Mouse (Mus musculus) kidney, embryonic 16.5 days (tissue): ENCODE measurements around the gene Rbfox2. TPM values are rescaled to one million over a fixed set of nuclear protein-coding genes. Genes with fewer than 3 reads are reported as not detected.
"Not testable (repeated sequence)": the region's sequence is repeated elsewhere in the genome, so short reads cannot be mapped to it uniquely, and the experiment has no call there.

ENCODE experiments used
- ATAC-seq: fragments of 200-750 bp; cut with Nextera tagmentation; 2 replicates; pipeline ENCODE4 v1.8.0; 2017; ENCODE audit warnings: moderate TSS enrichment; ENCODE audit not compliant: low FRiP score, low TSS enrichment
- H3K27ac ChIP-seq: fragments of 300-500 bp; sonication (generic); 2 replicates; pipeline ENCODE4 v1.5.1; 2014; ENCODE audit warnings: low read length
- H3K27me3 ChIP-seq: fragments of 300-500 bp; sonication (generic); 2 replicates; pipeline ENCODE4 v1.6.1; 2014; ENCODE audit warnings: low read length, control low read depth, mixed read lengths; ENCODE audit not compliant: insufficient read depth
- H3K36me3 ChIP-seq: fragments of 300-500 bp; sonication (generic); 2 replicates; pipeline ENCODE4 v1.6.1; 2014; ENCODE audit warnings: low read length, control low read depth, mixed read lengths; ENCODE audit not compliant: insufficient read depth
- H3K4me1 ChIP-seq: fragments of 300-500 bp; sonication (generic); 2 replicates; pipeline ENCODE4 v1.6.1; 2014; ENCODE audit warnings: low read length, control low read depth, mixed read lengths; ENCODE audit not compliant: insufficient read depth
- H3K4me2 ChIP-seq: fragments of 300-500 bp; sonication (generic); replicated peaks from 2 replicates; pipeline ENCODE4 v1.6.1; 2014; ENCODE audit warnings: low read depth, low read length
- H3K4me3 ChIP-seq: fragments of 300-500 bp; sonication (generic); 2 replicates; pipeline ENCODE4 v1.5.1; 2014; ENCODE audit warnings: mild to moderate bottlenecking, low read length
- H3K9ac ChIP-seq: fragments of 300-500 bp; sonication (generic); replicated peaks from 2 replicates; pipeline ENCODE4 v1.6.1; 2014; ENCODE audit warnings: low read length
- H3K9me3 ChIP-seq: fragments of 300-500 bp; sonication (generic); 2 replicates; pipeline ENCODE4 v1.6.1; 2016; ENCODE audit warnings: low read length, control low read depth
- WGBS: fragments of 180-500 bp; shearing (Covaris S2); extraction: QIAGEN DNeasy Blood & Tissue Kit; methylation state at CpG from one replicate; pipeline ENCODE4 v1.1.7; 2014; 5-methylcytosine and 5-hydroxymethylcytosine counted together
- polyA plus RNA-seq: library from polyadenylated mRNA; unstranded; fragments of >200 nt; fragmentation: Nextera tagmentation; extraction: Ambion mirVana; gene quantifications from 2 replicates; pipeline ENCODE4 v1.2.1, GENCODE M21; 2015

Rbfox2 gene
- polyA plus RNA-seq, 1 experiment from 2014 or later, result 49.1 TPM

GRCm38 (mm10) chr15:77343527-77344091 lies 36.8 kb upstream of the Rbfox2 start:
- WGBS, result 2% methylated on average over 13 of the region's 13 CpGs
- peaks cover 28% of the 10 kb centered on the region for H3K4me1 ChIP-seq
- no peaks in the 10 kb centered on the region for H3K27me3 ChIP-seq
- H3K36me3 ChIP-seq, result no peaks in the 10 kb centered on the region
- H3K4me3 ChIP-seq, result peak overlapping the region; percentile 17
- peak overlapping the region; percentile 53 for H3K9ac ChIP-seq
- ATAC-seq, result peak; percentile 77
- no peaks in the 10 kb centered on the region for H3K9me3 ChIP-seq
- peak overlapping the region; percentile 64 for H3K27ac ChIP-seq
- H3K4me2 ChIP-seq, result peak overlapping the region; percentile 57

- ATAC-seq, result no peak
- peaks cover 32% of the 10 kb centered on the region for H3K4me1 ChIP-seq
- no peaks in the 10 kb centered on the region for H3K36me3 ChIP-seq
- H3K4me2 ChIP-seq, result peak overlapping the region; percentile 57
- H3K27ac ChIP-seq, result peak overlapping the region; percentile 64
- no peaks in the 10 kb centered on the region for H3K9me3 ChIP-seq
- H3K4me3 ChIP-seq, result peak overlapping the region; percentile 17
- H3K9ac ChIP-seq, result peak overlapping the region; percentile 53
- no peaks in the 10 kb centered on the region for H3K27me3 ChIP-seq
- whole genome bisulfite sequencing, result 26% methylated on average over 18 of the region's 18 CpGs
These were observed 36.2 kb upstream of the Rbfox2 start for GRCm38 (mm10) chr15:77342962-77343526.

DNA sequence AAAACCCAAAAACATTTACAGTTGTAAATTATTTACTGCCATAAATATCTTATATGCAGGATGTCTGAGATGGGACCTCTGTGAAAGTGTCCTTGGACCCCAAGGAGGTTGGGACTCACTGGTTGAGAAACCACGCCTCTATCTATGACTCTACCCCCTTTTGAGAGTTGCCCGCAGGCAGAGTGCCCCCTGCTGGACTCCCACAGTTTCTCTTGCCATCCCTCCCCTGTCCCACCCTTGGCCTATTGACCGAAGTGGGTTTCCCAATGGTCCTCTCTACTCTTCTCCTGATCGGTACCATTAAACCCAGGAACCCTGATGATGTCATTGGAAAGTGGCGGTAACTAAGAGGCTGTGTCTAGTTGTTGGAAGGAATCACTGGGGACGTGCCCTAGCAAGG lies 35.2 kb upstream of the Rbfox2 start:
- no peak overlapping the region for H3K4me2 ChIP-seq
- H3K4me3 ChIP-seq, result no peak overlapping the region
- no peak for ATAC-seq
- H3K4me1 ChIP-seq, result peaks cover 36% of the 10 kb centered on the region
- H3K9ac ChIP-seq, result no peak overlapping the region
- no peaks in the 10 kb centered on the region for H3K36me3 ChIP-seq
- no peak overlapping the region for H3K27ac ChIP-seq
- WGBS, result 87% methylated on average over 6 of the region's 6 CpGs
- H3K9me3 ChIP-seq, result no peaks in the 10 kb centered on the region
- no peaks in the 10 kb centered on the region for H3K27me3 ChIP-seq

- Histone ChIP-seq H3K27me3 (no peaks in the 10 kb centered on the region), H3K4me2 (no peak overlapping the region), H3K4me1 (peaks cover 47% of the 10 kb centered on the region), H3K4me3 (no peak overlapping the region), H3K36me3 (no peaks in the 10 kb centered on the region), H3K9ac (no peak overlapping the region), H3K9me3 (no peaks in the 10 kb centered on the region), H3K27ac (no peak overlapping the region)
- no peak for ATAC-seq
These were observed 33.8 kb upstream of the Rbfox2 start for GRCm38 (mm10) chr15:77340581-77340980.

GRCm38 (mm10) chr15:77338924-77339429 lies 32.2 kb upstream of the Rbfox2 start:
- H3K9me3 ChIP-seq, result no peaks in the 10 kb centered on the region
- no peak for ATAC-seq
- H3K27me3 ChIP-seq, result no peaks in the 10 kb centered on the region
- no peak overlapping the region for H3K4me2 ChIP-seq
- 21% methylated on average over 8 of the region's 8 CpGs for WGBS
- H3K4me3 ChIP-seq, result no peak overlapping the region
- H3K4me1 ChIP-seq, result peaks cover 37% of the 10 kb centered on the region
- peak overlapping the region; percentile 27 for H3K27ac ChIP-seq
- no peaks in the 10 kb centered on the region for H3K36me3 ChIP-seq
- no peak overlapping the region for H3K9ac ChIP-seq

- no peaks in the 10 kb centered on the region for H3K36me3 ChIP-seq
- H3K4me3 ChIP-seq, result no peak overlapping the region
- no peaks in the 10 kb centered on the region for H3K9me3 ChIP-seq
- no peaks in the 10 kb centered on the region for H3K27me3 ChIP-seq
- WGBS, result 44% methylated on average over 7 of the region's 7 CpGs
- H3K4me1 ChIP-seq, result peaks cover 32% of the 10 kb centered on the region
- 0 out of 2 replicates have a peak, but pooled peaks have one; percentile 5 for ATAC-seq
- no peak overlapping the region for H3K9ac ChIP-seq
- H3K27ac ChIP-seq, result peak overlapping the region; percentile 27
- no peak overlapping the region for H3K4me2 ChIP-seq
These were observed 31.6 kb upstream of the Rbfox2 start for GRCm38 (mm10) chr15:77338451-77338850.

- no peak for ATAC-seq
- H3K4me2 ChIP-seq, result no peak overlapping the region
- WGBS, result 50% methylated on average over 3 of the region's 3 CpGs
These were observed 31.1 kb upstream of the Rbfox2 start for GRCm38 (mm10) chr15:77337926-77338325.

DNA sequence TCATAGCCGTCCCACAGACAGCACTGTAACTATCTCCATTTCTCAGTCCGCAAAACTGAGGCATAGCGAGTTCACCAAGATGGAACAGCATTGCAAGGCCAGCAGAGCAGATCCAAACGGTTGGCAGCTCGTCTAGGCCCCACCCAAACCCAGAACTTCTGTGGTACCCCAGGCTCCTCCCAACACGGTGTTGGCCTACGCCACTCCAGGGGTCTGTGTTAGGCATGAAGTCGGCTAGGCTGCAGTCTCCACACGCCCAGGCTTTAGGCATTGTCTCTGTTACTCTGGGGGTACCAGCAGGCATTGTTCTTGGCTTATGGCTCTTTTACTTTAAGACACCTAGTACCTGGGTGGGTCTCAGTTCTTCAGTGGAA lies 30.2 kb upstream of the Rbfox2 start:
- WGBS, result 51% methylated on average over 9 of the region's 9 CpGs
- no peaks in the 10 kb centered on the region for H3K9me3 ChIP-seq
- H3K27me3 ChIP-seq, result no peaks in the 10 kb centered on the region
- H3K4me3 ChIP-seq, result peak overlapping the region; percentile 33; the same call in 1 of the 2 replicates
- peak overlapping the region; percentile 61; the same call in 1 of the 2 replicates for H3K27ac ChIP-seq
- H3K36me3 ChIP-seq, result no peaks in the 10 kb centered on the region
- peak; percentile 33; the same call in 1 of the 2 replicates for ATAC-seq
- peak overlapping the region; percentile 34; the same call in 1 of the 2 replicates for H3K9ac ChIP-seq
- H3K4me1 ChIP-seq, result peaks cover 20% of the 10 kb centered on the region
- peak overlapping the region; percentile 45 for H3K4me2 ChIP-seq

More at GRCm38 (mm10) chr15:77337926-77338325, 31.1 kb upstream of the Rbfox2 start:
- Histone ChIP-seq H3K9ac (no peak overlapping the region), H3K4me3 (no peak overlapping the region), H3K27me3 (no peaks in the 10 kb centered on the region), H3K9me3 (no peaks in the 10 kb centered on the region), H3K4me1 (peaks cover 27% of the 10 kb centered on the region), H3K36me3 (no peaks in the 10 kb centered on the region), H3K27ac (peak overlapping the region; percentile 27; the same call in 1 of the 2 replicates)

- H3K36me3 ChIP-seq, result no peaks in the 10 kb centered on the region
- 1% methylated on average over 32 of the region's 32 CpGs for WGBS
- H3K27me3 ChIP-seq, result no peaks in the 10 kb centered on the region
- H3K27ac ChIP-seq, result peak overlapping the region; percentile 76
- ATAC-seq, result peak; percentile 71
- peak overlapping the region; percentile 33 for H3K4me3 ChIP-seq
- H3K9me3 ChIP-seq, result no peaks in the 10 kb centered on the region
- H3K9ac ChIP-seq, result peak overlapping the region; percentile 34
- peak overlapping the region; percentile 45 for H3K4me2 ChIP-seq
- H3K4me1 ChIP-seq, result peaks cover 23% of the 10 kb centered on the region
These were observed 29.6 kb upstream of the Rbfox2 start for GRCm38 (mm10) chr15:77336287-77336967.

DNA sequence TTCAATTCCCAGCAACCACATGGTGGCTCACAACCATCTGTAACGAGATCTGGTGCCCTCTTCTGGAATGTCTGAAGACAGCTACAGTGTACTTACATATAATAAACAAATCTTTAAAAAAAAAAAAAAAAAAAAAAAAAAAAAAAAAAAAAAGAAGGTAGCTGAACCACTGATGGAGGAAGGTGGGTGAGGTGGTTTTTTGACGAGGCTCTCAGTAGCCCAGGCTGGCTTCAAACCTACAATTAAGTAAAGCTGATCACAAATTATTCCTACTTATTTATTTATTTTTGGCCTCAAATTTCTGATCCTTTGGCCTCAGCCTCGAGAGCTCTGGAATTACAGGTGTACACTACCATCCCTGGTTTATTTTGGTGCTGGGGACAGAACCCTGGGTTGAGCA lies 28.4 kb upstream of the Rbfox2 start:
- H3K4me2 ChIP-seq, H3K9me3 ChIP-seq, H3K27ac ChIP-seq, H3K36me3 ChIP-seq, H3K27me3 ChIP-seq, H3K9ac ChIP-seq, ATAC-seq, H3K4me3 ChIP-seq: not testable (repeated sequence)
- peaks cover 35% of the 10 kb centered on the region for H3K4me1 ChIP-seq
- 83% methylated on average over 3 of the region's 3 CpGs for WGBS
